Mouse (Mus musculus): ENCODE measurements at regions not wholly inside any gene's neighbourhood (a gene's known extent, or its start where the extent isn't known, plus 50 kb on each side); places are given as distances from the start of the nearest gene placed in this dataset.

DNA sequence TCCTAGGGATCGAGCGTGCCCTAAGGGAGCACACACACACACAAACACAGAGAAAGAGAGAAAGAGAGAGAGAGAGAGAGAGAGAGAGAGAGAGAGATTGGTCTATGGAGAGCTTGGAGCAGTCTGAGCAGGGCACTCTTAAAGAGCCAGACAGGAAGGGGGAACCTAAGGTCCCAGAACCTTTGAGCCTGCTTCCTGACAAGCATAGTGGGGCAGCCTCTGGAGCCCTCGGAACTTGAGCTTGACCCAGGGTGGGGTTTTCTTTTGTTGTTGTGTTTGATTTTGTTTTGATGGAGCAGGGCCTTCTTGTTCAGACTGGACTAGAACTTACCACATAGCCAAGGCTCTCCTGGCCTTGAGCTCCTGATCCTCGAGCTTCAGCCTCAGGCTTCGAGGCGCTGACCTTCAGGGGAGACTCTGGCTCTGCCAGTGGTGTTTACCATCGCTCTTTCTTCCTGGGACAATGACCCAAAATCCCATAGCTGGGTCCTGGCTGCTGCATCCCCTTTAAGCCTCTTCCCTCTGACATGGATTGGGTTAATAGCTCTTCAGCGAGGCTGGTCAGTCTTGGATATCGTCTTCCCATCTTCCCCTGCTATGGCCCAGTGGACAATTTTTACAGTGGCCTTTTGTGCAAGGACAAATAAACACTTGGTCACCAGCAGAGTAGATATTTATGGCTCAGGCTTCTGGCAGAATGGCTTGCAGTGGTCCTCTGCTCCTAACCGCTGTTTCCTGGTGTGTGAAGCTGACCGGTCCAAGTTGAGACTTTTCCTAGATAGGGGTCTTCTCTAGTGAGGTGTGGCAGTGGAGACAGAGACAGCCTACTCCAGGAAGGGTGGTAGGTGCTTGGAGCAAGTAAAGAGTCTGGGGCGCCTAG, 110.1 kb upstream of the Haao start:
- DNase-seq, result no peak

DNA sequence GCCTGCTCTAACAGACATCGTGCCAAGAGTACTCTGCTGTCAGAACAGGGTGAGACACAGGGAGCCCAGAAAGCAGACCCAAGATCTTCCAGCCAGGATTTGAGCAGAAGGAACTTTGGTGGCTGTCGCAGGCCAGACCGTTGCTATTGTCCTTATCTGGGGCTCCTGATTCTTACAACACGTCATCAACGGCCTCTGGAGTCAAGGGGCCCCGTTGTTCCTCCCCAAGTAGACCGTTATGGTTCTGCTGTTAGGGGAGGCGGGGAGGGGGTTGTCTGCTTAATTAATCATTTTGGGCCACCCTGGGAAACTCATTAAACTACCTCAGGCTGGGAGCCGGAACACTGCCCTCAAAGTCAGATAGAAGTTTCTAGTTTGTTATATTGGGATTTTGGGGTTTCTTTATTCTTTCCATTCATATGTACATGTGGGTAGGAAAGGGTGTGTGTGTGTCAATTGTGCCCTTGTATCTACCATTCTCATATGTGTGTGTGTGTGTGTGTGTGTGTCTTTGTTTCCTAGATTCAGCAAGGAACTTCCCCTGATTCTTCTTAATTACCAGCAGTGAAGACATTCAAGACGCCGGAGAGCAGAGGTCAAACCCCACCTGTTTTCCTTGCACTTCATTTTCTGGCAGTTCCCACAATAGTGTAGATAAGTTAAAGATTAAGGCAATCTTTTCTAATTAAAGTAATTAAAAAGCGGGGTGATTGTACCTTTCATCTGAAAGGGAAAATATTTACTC, 109.2 kb upstream of the Haao start:
- no peak for DNase-seq

DNA sequence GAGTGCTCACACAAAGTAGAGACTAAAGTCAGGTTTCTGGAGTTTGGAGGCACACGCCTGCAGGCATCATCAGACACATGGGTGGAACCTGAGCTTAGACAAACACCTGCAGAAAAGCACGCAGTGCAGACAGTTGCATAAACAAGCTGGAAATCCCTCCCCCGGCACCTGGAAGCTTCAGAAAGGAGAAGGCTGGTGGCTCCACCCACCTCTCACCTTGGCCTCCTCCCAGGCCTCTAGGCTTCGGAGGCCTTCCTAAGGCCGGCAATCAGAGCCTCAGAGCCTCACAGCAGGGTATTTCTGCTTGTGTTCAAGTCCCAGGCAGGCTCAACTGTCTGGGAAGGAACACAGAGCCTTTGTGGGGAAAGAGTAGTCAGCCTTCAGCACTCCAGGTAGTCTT, 108.2 kb upstream of the Haao start:
- DNase-seq, result peak; percentile 66

DNA sequence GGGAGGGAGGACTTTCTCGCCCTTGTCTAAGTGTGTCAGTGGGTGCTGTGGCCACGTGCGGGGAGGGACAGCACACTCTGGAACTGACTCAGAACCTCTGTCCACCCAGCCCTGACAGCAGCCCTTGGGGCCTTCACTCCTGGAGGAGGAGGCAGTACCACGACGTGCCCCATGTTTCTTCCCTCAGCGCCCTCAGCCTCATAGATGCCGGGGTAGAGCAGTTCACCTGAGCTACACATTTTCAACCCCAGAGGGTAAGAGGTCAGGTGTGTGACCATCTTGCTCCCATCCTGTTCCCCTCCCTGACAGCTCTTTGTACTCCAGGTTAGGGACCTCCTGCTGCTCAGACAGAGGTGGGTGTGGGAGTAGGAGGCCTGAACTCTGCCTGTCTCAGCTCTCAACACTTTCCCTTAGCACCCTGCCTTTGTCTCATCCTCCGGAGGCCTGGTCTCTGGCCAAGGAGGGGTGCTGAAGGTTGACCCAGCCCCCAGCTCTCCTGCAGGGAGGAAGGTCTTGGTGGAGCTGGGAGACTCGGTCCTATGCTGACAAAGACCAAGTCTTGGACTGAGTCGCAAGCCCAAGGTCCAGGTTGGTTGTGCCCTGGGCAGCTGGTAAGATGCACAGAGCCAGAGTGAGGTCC, 107.4 kb upstream of the Haao start:
- DNase-seq, result no peak

DNA sequence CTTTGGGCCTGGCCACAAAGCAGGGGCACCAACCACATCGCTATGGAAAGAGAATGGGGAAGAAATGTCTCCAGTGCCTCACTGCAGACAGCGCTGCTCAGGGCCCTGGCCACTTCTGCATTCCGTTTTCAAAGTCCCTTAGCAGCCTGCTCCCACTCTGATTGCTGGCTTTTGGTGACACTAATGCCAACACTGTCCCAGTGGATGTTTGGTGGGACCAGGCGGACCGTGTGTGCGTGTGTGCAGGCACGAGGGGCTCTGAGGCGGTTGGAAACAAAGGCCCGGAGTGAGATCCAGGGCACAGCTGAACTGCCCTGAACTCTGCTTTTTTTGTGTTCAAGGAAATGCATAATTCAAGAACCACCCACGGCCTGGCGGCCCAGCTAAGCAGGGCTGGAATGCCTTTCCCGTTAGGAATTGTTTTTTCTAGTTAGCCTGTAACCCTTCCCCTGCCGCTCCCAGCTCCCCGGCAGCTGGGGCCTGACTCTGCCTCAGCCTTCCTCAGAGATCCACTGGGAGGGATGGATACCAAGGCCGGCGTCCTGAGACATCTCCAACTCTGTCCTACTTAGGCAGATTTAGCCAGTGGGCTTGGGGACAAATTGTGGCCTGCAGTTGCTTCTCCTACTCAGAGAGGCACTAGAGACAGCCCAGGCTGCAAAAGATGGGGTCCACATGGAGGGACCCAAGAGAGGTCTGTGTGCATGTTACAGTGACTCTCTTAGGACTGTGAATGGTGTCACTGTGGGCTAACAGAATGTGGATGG, 106.7 kb upstream of the Haao start:
- peak; percentile 82 for DNase-seq

DNA sequence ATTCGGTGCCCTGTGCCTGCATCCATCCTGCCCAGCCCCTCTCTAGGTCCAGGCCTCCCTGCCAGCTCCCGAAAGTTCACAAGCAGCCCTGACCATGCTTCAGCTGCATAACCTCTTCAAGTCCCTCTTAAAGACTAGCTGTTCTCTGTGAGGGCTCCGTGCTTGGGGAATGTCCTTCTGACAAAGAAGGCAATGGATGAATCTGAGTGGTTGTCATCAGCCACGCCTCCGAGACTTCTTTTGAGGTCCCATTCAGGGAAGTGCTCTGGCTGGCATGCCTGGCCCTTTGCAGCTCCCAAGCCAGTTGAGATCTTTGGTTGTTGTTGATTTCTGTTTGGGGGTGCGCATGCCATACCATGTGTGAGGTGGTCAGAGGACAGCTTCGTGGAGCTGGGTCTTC, 105.9 kb upstream of the Haao start:
- DNase-seq, result peak; percentile 68

DNA sequence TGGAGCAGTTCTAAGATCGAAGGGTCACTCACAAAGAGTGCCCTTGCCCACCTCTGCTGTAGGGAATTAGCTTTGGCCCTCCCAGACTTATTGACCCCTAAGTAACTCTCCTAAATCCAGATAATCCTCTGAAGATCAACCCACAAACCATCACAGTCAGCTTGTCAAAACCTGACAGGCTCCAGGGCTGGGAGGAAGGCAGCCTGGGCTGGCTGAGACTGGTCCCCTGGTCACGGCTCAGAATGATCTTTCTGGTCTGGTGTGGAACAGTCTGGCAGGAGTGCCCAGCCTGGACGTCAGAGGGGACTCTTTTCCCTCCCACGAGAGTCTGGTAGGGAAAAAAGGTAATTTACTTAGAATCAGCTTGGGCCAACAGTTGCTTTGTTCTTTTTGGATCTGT, 99.0 kb upstream of the Haao start:
- no peak for DNase-seq

DNA sequence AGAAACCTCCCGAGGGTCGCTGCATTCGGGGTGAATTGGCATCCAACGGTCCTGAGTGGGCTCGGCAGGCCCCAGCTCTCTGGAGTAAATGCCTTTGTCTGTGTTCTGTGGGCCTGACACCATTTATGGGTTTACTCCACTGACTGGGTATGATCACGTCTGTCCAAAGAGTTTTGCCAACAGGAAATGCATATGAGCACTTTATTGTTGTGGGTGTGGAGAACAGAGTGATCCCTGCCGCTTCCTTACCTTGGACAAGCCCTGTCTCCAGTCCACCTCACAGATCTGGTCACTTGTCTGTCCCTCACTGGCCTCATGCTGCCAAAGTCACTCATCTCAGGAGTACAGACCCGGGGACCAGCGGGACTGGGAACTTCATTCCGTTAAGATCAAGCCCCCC, 91.6 kb upstream of the Haao start:
- DNase-seq, result no peak

DNA sequence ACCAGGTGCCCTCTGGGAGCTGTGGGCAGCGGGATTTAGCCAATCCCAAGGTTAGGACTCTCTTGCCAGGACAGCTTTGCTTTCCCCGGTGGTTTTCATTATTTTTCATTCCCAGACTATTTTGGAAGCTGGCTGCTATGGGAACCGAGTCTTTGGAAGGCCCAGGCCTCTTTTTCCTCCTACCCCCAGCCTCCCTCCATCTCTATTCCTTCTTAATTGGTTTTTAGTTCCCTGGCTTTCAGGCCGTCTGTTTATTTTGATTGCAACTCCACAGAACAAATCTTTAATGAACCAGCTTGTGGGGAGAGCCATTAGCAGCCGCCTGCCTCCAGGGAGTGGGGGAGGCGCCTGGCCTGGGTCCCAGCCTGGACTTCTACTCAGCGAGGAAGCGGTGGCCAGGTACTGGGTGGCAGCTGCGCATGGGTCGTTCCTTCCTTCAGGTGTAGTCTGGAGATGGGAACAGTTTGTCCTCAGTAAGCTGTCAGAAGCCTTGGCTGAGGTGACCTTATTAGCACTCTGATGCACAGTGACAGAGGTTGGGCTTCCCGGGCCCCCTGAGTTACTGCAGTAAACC, 91.0 kb upstream of the Haao start:
- DNase-seq, result peak; percentile 72

DNA sequence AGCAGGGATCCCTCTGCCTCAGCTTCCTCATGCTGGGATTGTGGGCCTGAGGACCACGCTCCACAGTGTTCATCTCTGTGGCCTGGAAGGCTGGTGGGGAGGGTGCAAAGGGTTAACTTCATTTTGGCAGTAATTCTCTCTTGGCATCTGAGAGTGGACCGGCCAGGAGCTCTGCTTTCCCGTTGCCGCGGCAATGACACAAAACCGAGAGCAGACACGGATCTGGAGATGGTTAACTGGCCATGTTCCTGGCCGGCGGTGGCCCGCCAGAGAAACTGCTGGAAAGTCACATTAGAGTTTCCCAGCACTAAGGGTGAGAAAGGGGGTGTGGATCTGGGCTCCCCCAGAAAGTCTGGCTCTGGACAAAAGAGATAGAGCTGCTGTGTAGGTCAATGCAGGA, 89.8 kb upstream of the Haao start:
- peak; percentile 83 for DNase-seq

DNA sequence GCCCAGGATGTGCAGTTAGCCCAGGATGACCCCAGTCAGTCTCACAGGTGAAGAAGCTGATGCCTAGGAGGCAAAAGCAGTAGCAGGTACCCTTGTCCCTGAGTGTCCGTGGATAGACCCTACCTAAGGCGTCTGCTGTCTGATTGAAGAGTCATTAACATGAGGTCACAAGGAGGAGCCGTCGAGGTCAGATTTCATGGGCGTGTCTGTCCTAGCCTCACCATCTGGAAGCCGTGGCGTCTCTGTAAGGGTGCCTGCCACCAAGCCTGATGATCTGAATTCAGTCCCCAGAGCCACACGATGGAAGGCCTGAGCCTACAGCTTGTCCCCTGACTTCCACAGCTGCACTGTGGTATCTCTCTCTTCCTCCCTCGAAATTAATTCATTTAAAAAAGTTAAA, 88.9 kb upstream of the Haao start:
- DNase-seq, result no peak

DNA sequence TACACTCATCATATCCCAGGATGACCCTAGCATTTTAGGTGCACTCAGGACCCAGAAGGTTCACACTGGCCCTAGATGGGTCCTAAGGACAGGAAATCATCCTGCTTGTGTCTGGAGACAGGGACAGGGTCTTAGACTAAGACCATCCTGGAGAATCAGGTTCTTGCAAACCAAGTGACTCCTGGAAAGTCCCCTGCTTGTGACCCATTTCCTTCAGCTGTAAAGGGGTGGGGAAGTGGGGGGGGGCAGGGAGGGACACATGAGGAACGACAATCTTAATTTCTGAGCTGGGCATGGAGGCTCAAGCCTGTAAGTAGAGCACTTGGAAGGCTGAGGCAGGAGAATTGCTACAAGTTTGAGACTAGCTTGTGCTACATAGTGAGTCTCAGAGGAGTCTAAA, 88.2 kb upstream of the Haao start:
- DNase-seq, result no peak

DNA sequence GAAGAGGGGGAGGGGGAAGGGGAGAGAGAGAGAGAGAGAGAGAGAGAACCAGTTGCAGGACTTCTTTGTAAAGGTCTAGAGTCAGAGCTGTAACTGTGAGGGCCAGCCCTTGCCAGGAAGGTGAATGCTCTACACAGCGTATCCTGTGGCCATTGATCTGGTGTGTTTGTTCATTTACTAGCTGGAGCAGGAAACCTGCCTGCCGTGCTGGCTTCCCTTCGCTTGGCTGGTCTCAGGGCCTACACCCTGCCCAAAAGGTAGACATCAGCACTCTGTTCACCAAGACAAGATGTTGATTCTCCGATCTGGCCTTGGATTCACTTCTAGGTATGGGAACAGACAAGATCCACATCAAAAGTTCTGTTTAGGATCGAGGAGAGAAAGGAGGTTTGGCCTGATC, 87.5 kb upstream of the Haao start:
- no peak for DNase-seq

DNA sequence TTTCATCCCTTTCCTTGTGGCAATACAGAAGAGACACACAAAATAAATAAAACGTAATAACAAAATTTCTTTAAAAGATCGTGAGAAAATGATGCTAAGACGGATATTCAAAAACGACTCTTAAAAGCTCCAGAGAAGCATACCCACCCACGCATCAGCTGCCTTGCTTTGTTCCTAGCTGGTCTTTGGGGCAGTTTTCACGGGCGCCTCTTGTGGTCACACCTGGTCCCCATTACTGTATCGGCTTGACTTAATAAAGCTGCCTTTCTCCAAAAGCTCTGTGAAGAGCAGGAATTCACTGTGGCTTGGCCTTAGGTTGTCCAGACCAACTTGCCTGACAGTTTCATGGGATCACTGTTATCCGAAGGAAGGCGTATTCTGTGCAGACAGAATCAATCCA, 86.0 kb upstream of the Haao start:
- DNase-seq, result no peak

DNA sequence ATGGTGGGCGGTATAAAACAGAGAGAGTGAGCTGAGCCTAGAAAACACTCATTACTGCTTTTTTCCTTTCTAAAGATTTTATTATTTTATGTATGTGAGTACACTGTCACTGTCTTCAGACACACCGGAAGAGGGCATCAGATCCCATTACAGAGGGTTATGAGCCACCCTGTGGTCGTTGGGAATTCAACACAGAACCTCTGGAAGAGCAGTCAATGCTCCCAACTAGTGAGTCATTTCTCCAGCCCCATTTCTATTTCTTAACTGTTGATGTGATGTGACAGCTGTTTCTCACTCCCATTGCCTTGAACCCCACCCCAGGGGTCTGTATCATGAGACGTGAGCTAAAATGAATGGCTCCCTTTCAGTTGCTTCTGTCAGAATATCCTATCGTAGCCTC, 82.6 kb upstream of the Haao start:
- DNase-seq, result no peak

DNA sequence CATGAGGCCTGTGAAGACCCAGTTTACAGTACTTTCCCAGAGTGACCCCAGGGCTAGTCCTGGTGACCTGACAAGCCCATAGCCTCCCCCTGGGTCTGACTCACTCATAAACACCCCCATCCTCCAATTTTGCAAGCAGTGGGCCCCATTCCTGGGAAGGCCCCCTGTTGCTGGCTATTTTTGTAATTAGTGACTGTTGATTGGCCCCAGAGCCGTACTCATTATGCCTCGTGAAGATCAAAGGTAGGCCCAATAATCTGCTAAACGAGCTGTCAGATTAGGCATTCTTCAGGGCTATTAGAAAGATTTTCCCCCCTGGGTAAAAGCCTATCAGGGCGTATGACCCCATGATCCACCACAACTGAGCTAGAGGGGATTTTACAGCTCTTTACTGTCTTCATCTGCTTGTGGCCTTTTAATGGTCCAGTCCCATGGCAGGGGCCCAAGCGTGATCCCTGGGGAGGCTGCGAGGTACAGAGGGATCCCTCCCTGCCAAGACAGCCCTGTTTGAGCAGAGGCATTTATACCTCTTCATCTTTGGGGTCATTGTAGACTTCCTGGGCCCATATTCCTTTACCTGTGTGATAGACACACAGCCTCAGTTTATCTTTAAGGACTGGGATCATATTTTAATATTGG, 80.1 kb upstream of the Haao start:
- DNase-seq, result no peak

DNA sequence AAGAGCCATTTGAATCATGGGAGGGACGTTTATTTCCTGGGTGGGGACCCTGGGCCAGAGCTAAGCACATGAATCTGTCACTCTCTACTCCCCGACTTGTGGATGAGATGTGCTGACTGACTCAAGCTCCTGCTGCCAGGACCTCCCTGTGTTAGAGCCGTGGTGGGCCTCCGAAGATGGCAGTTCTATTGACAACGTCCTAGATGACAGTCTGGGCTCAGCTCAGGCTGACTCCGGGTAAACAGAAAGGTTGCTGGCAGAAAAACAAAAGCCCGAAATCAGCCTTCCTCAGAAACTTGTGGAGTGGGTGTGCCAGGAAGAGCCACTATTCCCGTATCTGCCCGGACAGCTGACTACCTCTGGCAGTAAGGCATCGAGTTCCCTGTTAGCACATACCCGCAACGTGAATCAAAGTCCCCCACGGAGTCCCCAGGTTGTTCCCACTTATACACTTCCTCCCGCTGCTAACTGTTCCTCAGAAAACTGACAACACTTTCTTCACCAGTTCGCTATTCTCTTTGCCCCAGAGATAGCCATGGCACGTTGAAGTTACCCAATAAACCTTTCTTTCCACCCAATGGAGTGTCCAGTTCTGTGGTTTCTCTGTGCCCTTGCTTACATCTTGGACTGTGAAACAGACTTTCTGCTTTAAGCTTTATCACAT, 76.6 kb upstream of the Haao start:
- DNase-seq, result peak; percentile 29

DNA sequence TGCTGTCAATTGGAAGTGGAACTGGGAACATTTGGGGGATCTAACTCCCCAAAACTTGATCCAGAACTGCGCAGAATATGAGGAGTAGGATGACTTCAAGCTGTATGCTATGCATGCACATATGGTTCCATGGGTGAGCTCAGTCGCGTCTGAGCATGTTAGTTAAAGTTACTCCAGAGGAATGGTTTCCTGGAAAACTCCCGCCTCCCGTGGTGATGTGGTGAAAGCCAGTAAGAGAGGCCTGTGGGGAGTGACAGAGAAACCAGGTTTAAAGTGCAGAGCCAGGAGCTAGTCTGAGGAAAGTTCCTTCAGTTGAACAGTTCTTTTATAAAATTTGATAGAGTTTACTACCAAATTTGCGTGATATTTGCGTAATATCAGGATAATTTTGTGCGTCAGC, 73.1 kb upstream of the Haao start:
- DNase-seq, result no peak

DNA sequence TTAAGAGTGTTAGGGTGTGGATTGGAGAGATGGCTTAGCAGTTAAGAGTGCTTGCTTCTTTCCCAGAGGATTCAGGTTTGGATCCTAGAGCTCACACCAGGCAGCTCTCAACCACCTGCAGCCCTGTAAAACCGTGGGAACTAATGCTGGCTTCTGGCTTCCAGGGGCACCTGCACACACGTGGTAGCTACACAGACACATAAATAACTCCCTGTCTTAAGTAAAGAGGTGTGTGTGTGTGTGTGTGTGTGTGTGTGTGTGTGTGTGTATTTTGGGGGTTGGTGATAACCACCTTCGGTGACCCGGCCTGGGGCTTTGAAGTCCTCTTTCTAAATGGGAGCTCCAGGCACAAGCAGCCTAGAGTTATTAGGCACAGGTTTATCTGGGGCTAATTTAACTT, 72.5 kb upstream of the Haao start:
- no peak for DNase-seq

DNA sequence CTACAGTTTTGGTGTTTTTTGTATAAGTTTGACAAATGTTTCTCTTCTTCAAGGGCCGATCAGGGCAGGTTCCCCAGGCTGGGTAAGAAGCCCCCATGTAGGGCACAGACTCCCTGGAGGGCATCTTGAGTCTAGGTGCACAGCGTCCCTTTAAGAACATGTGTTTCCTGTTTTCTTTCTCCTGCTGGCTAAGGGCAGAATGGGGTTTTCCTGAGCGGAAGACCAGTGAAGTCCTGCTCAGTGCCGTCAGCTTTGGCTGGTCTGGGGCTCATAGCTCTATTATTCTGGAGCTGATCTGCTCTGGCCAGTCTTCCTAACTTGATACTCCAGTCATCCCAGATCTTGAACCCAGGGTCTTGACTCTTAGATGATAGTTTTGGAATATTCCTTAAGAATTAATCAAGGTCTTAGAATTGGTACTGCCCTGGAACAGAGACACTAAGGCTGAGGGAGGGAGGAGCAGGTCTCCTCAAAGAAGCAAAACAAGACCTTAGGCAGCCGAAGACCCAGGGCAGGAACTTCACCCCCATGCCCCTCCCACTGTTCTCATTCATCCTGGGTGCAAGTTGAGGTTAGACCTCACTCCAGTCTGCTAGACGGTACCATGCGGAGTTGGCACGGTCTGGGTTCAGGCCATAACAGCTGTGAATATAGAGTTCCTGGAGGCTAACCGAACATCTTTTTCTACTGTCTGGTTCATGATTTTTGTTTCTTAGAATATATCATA, 70.8 kb upstream of the Haao start:
- peak; percentile 59 for DNase-seq

DNA sequence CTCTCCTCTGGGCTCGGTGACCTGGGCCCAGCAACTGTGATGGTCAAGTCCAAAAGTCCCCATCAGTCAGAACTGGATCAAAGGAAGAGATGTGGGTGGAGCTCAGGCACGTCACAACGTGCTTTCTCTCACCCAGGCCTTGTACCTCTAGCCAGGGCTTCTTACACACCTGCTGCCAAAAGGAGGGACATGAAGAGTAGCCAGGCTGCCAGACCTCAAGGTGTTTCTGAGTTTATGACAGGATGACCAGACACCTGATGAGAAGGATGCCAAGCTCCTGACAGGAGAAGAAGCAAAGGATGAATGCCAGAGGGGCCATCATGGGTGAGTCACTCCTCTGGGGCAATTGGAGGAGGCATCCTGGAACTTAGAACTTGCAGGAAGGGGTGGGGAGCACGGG, 70.0 kb upstream of the Haao start:
- DNase-seq, result no peak

Data from lung, postnatal 10 days (tissue).